Mouse (Mus musculus) urinary bladder, postnatal 25 days (tissue): Measurements from ENCODE around the gene Ghsr.
"Not testable (repeated sequence)": the region's sequence is repeated elsewhere in the genome, so short reads cannot be mapped to it uniquely, and the experiment has no call there.

Source experiments
- DNase-seq: peaks from one replicate; pipeline ENCODE4 v3.0.0; 2022; ENCODE audit warnings: low spot score

Gene Ghsr

GRCm38 (mm10) chr3:27371276-27371621 is at the start of gene Ghsr:
Ghsr (plus strand) TSS chr3:27371351.
- DNase-seq: no peak

- no peak for DNase-seq
Observed at GRCm38 (mm10) chr3:27322591-27322990, 48.6 kb upstream of the Ghsr start.

- no peak for DNase-seq
Observed at GRCm38 (mm10) chr3:27323551-27323950, 47.6 kb upstream of the Ghsr start.

- DNase-seq: no peak
Observed at GRCm38 (mm10) chr3:27326633-27327191, 44.4 kb upstream of the Ghsr start.

GRCm38 (mm10) chr3:27330706-27331105 is 40.4 kb upstream of the Ghsr start:
- DNase-seq: no peak

- DNase-seq: peak; percentile 25
Observed at GRCm38 (mm10) chr3:27338437-27338836, 32.7 kb upstream of the Ghsr start.

GRCm38 (mm10) chr3:27338887-27339286 is 32.3 kb upstream of the Ghsr start:
- DNase-seq: no peak

GRCm38 (mm10) chr3:27340757-27341156 is 30.4 kb upstream of the Ghsr start:
- no peak for DNase-seq

- no peak for DNase-seq
Observed at GRCm38 (mm10) chr3:27342462-27342861, 28.7 kb upstream of the Ghsr start.

GRCm38 (mm10) chr3:27345526-27345925 is 25.6 kb upstream of the Ghsr start:
- DNase-seq: peak; percentile 25

- DNase-seq: no peak
Observed at GRCm38 (mm10) chr3:27348462-27348861, 22.7 kb upstream of the Ghsr start.

GRCm38 (mm10) chr3:27351105-27351504 is 20.0 kb upstream of the Ghsr start:
- no peak for DNase-seq

GRCm38 (mm10) chr3:27359100-27359720 is 11.9 kb upstream of the Ghsr start:
- no peak for DNase-seq

GRCm38 (mm10) chr3:27370125-27370524 is 1.0 kb upstream of the Ghsr start:
- DNase-seq: peak; percentile 7

- DNase-seq: no peak
Observed at GRCm38 (mm10) chr3:27370582-27371275, 422 bp upstream of the Ghsr start.

GRCm38 (mm10) chr3:27371725-27372650 is 837 bp downstream of the Ghsr start:
- DNase-seq: no peak

GRCm38 (mm10) chr3:27374396-27374795 is 3.2 kb downstream of the Ghsr start:
- DNase-seq: no peak

- no peak for DNase-seq
Observed at GRCm38 (mm10) chr3:27377935-27378334, 6.8 kb downstream of the Ghsr start.

GRCm38 (mm10) chr3:27384836-27385235 is 13.7 kb downstream of the Ghsr start:
- no peak for DNase-seq

- no peak for DNase-seq
Observed at GRCm38 (mm10) chr3:27389923-27390322, 18.8 kb downstream of the Ghsr start.

- not testable (repeated sequence) for DNase-seq
Observed at GRCm38 (mm10) chr3:27400996-27401395, 29.8 kb downstream of the Ghsr start.

- DNase-seq: no peak
Observed at GRCm38 (mm10) chr3:27406440-27406839, 35.3 kb downstream of the Ghsr start.
